In the genomic region with DNA sequence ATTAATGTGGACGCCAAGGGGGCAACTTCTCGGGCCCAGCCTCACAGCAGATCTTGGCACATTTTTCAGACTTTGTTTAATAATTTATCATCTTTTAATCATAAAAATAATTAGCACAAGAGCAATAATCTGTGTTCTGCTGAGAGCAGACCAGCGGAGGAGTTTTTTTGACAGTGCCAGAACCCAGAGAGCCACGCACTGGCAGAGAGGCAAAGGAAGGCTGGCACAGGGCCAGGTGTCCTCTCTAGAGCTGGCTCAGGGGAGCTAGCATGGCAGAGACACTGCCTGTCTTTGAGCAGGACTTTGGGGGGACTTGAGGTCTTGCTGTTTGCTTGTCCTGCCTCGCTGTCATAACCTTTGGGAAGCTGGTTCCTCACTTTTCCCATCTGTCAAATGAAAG, we compare ENCODE assay signal across 10 mouse cellular contexts.
A peak's percentile ranks its signal among the peaks of the same experiment; 100 is the strongest.
DNase-seq lines count a peak whose midpoint lies in the region; ATAC-seq lines count a peak whose summit lies in the region.
"Had no signal": no experiment of that assay in that cellular context is flagged by ENCODE, and none has a peak within 500 bp of the region (broad histone marks: within the 10 kb centered on the region; RNA-seq: fewer than 3 reads in every experiment).

No protein-coding gene starts in this region.

- H3K4me3 ChIP-seq in kidney, embryonic 16.5 days (ENCODE audit: low read length) = no peak overlapping the region
- H3K4me3 ChIP-seq in neural tube, embryonic 15.5 days (replicated peaks) = no peak overlapping the region
- H3K4me3 ChIP-seq: neural tube, embryonic 13.5 days had no signal

- peak; percentile 17 for DNase-seq in kidney, postnatal 14 days
- peak; percentile 13 for DNase-seq in adrenal gland, adult 2 months
- peak; percentile 60 for DNase-seq in brain, adult 2 months (ENCODE audit: low read depth, low spot score)
- DNase-seq in layer of hippocampus, adult 8-10 months (ENCODE audit: low spot score in 2 of 2) = peak; percentile 45 to 75
- DNase-seq in urinary bladder, postnatal 36 days (ENCODE audit: low spot score in 2 of 2) = no peak
- DNase-seq: liver, postnatal 0 days had no signal

- no peaks in the 10 kb centered on the region for H3K9me3 ChIP-seq in kidney, embryonic 16.5 days (ENCODE audit: low read length)
- no peaks in the 10 kb centered on the region for H3K9me3 ChIP-seq in neural tube, embryonic 15.5 days (replicated peaks)
- H3K9me3 ChIP-seq: neural tube, embryonic 13.5 days had no signal

- H3K9ac ChIP-seq in kidney, embryonic 16.5 days (replicated peaks; ENCODE audit: low read length) = no peak overlapping the region
- H3K9ac ChIP-seq in neural tube, embryonic 15.5 days (replicated peaks) = no peak overlapping the region
- H3K9ac ChIP-seq: liver, postnatal 0 days; neural tube, embryonic 13.5 days had no signal

- H3K4me2 ChIP-seq in kidney, embryonic 16.5 days (replicated peaks; ENCODE audit: low read depth, low read length) = no peak overlapping the region
- H3K4me2 ChIP-seq in neural tube, embryonic 15.5 days = no peak overlapping the region
- H3K4me2 ChIP-seq: neural tube, embryonic 13.5 days had no signal

- H3K27ac ChIP-seq in kidney, embryonic 16.5 days (ENCODE audit: low read length) = no peak overlapping the region
- no peak overlapping the region for H3K27ac ChIP-seq in neural tube, embryonic 15.5 days (replicated peaks)
- H3K27ac ChIP-seq: kidney, postnatal 0 days; neural tube, embryonic 13.5 days had no signal

- no peaks in the 10 kb centered on the region for H3K4me1 ChIP-seq in kidney, embryonic 16.5 days (ENCODE audit: insufficient read depth, low read length)
- H3K4me1 ChIP-seq in neural tube, embryonic 15.5 days = peaks cover 23% of the 10 kb centered on the region

- ATAC-seq in kidney, embryonic 16.5 days (ENCODE audit: low FRiP score, low TSS enrichment) = no peak
- ATAC-seq in neural tube, embryonic 15.5 days (ENCODE audit: low FRiP score) = no peak
- ATAC-seq: liver, postnatal 0 days had no signal

- no peaks in the 10 kb centered on the region for H3K36me3 ChIP-seq in kidney, embryonic 16.5 days (ENCODE audit: insufficient read depth, low read length)
- H3K36me3 ChIP-seq in neural tube, embryonic 15.5 days = no peaks in the 10 kb centered on the region
- H3K36me3 ChIP-seq: neural tube, embryonic 13.5 days had no signal

- 69% methylated on average over 5 of the region's 5 CpGs for WGBS in kidney, embryonic 16.5 days
- WGBS in neural tube, embryonic 15.5 days = 48% methylated on average over 5 of the region's 5 CpGs

- peaks cover 17% of the 10 kb centered on the region; the same call in 1 of the 2 replicates for H3K27me3 ChIP-seq in kidney, embryonic 16.5 days (ENCODE audit: insufficient read depth, low read length)
- H3K27me3 ChIP-seq in neural tube, embryonic 15.5 days (replicated peaks) = peaks cover 50% of the 10 kb centered on the region

Comparison
In these comparisons a context has a peak if more than half of its experiments do, and no peak if none do; other contexts are left out.
1. DNase-seq: peak in kidney, postnatal 14 days (single experiment), adrenal gland, adult 2 months (single experiment), brain, adult 2 months (single experiment) and layer of hippocampus, adult 8-10 months (2 of 2); none in urinary bladder, postnatal 36 days (0 of 2).